Mouse (Mus musculus): ENCODE measurements around the gene Katnal1. TPM values are rescaled to one million over a fixed set of nuclear protein-coding genes. Genes with fewer than 3 reads are reported as not detected.

The Katnal1 gene
- polyA plus RNA-seq, 1 experiment: 2.4 TPM

- WGBS: 78% methylated on average over 9 of the region's 9 CpGs
- H3K4me1 ChIP-seq (ENCODE audit: control insufficient read depth, insufficient read depth, insufficient read length): peaks cover 7% of the 10 kb centered on the region; the same call in 1 of the 2 replicates
- no peak overlapping the region for H3K4me3 ChIP-seq (ENCODE audit: extremely low read depth, insufficient read depth, insufficient read length)
- no peak overlapping the region for H3K27ac ChIP-seq (ENCODE audit: insufficient read depth, low read length)
- no peaks in the 10 kb centered on the region for H3K36me3 ChIP-seq (ENCODE audit: control insufficient read depth, insufficient read depth, low read length)
- no peaks in the 10 kb centered on the region for H3K27me3 ChIP-seq (ENCODE audit: control insufficient read depth, insufficient read depth, low read length)
- no peak for TF ChIP-seq CTCF (IDR thresholded peaks at IDR 0.05; ENCODE audit: extremely low read depth, insufficient read depth, insufficient read length, insufficient replicate concordance)
- TF ChIP-seq POLR2A (IDR thresholded peaks at IDR 0.05; ENCODE audit: low read depth, low read length): no peak
- no peak for DNase-seq (ENCODE audit: low read depth in 1 of 2, low spot score in 2 of 2)
Measured at GRCm38 (mm10) chr5:148956091-148956490, 27.0 kb upstream of the Katnal1 start.

- WGBS: 88% methylated on average over 6 of the region's 6 CpGs
- TF ChIP-seq CTCF (IDR thresholded peaks at IDR 0.05; ENCODE audit: extremely low read depth, insufficient read depth, insufficient read length, insufficient replicate concordance) (no peak), POLR2A (IDR thresholded peaks at IDR 0.05; ENCODE audit: low read depth, low read length) (no peak)
- no peak overlapping the region for H3K27ac ChIP-seq (ENCODE audit: insufficient read depth, low read length)
- no peak overlapping the region for H3K4me3 ChIP-seq (ENCODE audit: extremely low read depth, insufficient read depth, insufficient read length)
- H3K36me3 ChIP-seq (ENCODE audit: control insufficient read depth, insufficient read depth, low read length): no peaks in the 10 kb centered on the region
- H3K4me1 ChIP-seq (ENCODE audit: control insufficient read depth, insufficient read depth, insufficient read length): peaks cover 7% of the 10 kb centered on the region; the same call in 1 of the 2 replicates
- no peak for DNase-seq (ENCODE audit: low read depth in 1 of 2, low spot score in 2 of 2)
- no peaks in the 10 kb centered on the region for H3K27me3 ChIP-seq (ENCODE audit: control insufficient read depth, insufficient read depth, low read length)
Measured at GRCm38 (mm10) chr5:148955575-148955974, 26.5 kb upstream of the Katnal1 start.

DNA sequence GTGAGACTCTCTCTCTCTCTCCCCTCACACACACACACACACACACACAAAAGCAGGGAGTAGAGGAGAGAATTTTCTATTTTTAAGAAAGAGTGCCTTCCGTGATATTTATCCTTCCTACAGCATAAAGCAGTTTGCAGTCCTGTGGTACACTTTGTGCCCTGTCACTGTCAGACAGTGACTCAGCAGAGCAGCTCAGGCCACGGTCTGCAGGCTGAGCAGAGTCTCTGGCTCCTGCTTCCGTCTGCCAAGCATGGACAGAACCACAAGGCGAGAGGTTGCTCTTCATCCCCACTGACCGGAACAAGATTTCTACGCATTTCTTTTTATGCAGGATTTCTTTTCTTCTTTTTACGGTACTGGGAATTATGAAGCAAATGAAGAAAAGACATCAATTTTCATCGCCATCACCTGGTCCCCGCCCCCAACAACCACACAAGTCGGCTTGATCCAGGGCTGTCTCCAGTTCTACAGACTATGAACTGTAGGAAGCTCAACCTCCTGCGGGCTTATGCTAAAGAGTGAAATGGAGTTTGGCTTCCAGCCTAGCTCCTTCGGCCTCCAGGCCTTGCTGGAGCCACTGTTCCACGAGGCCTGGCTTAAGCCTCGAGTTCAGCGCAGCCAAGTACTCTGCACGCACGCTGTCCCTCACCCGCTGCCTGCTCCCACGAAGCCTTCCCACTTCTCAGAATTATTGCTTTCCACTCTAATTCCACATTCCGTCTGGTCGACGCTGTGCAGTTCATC lies 25.4 kb upstream of the Katnal1 start:
- Histone ChIP-seq H3K4me3 (ENCODE audit: extremely low read depth, insufficient read depth, insufficient read length) (no peak overlapping the region), H3K27me3 (ENCODE audit: control insufficient read depth, insufficient read depth, low read length) (no peaks in the 10 kb centered on the region), H3K4me1 (ENCODE audit: control insufficient read depth, insufficient read depth, insufficient read length) (peaks cover 12% of the 10 kb centered on the region; the same call in 1 of the 2 replicates), H3K36me3 (ENCODE audit: control insufficient read depth, insufficient read depth, low read length) (no peaks in the 10 kb centered on the region), H3K27ac (ENCODE audit: insufficient read depth, low read length) (peak overlapping the region; percentile 11; the same call in 1 of the 2 replicates)
- TF ChIP-seq POLR2A (IDR thresholded peaks at IDR 0.05; ENCODE audit: low read depth, low read length): no peak
- no peak for TF ChIP-seq CTCF (IDR thresholded peaks at IDR 0.05; ENCODE audit: extremely low read depth, insufficient read depth, insufficient read length, insufficient replicate concordance)
- no peak for DNase-seq (ENCODE audit: low read depth in 1 of 2, low spot score in 2 of 2)
- WGBS: 76% methylated on average over 22 of the region's 22 CpGs

DNA sequence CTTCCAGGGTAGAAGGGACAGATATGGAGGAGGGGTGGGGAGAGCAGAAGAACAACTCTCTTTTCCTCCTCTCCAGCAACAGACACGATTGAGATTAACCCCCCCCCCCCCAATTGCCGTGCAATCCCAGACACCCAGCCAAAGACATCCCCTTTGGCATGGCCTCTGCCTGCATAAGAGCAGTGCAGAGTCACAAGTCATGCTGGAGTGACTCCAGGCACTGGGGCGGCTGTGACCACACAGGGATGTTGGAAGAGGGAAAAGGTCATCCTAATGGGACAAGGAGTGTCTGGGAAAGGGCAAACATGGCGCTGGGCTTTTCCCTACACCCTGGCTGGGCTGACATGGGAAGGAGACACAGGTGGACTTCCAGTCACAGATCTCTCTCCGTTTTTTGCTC lies 24.0 kb upstream of the Katnal1 start:
- no peaks in the 10 kb centered on the region for H3K36me3 ChIP-seq (ENCODE audit: control insufficient read depth, insufficient read depth, low read length)
- peaks cover 10% of the 10 kb centered on the region; the same call in 1 of the 2 replicates for H3K4me1 ChIP-seq (ENCODE audit: control insufficient read depth, insufficient read depth, insufficient read length)
- WGBS: 84% methylated on average over 5 of the region's 5 CpGs
- H3K27me3 ChIP-seq (ENCODE audit: control insufficient read depth, insufficient read depth, low read length): no peaks in the 10 kb centered on the region
- TF ChIP-seq POLR2A (IDR thresholded peaks at IDR 0.05; ENCODE audit: low read depth, low read length): no peak
- no peak for TF ChIP-seq CTCF (IDR thresholded peaks at IDR 0.05; ENCODE audit: extremely low read depth, insufficient read depth, insufficient read length, insufficient replicate concordance)
- no peak overlapping the region for H3K27ac ChIP-seq (ENCODE audit: insufficient read depth, low read length)
- no peak overlapping the region for H3K4me3 ChIP-seq (ENCODE audit: extremely low read depth, insufficient read depth, insufficient read length)
- no peak for DNase-seq (ENCODE audit: low read depth in 1 of 2, low spot score in 2 of 2)

DNA sequence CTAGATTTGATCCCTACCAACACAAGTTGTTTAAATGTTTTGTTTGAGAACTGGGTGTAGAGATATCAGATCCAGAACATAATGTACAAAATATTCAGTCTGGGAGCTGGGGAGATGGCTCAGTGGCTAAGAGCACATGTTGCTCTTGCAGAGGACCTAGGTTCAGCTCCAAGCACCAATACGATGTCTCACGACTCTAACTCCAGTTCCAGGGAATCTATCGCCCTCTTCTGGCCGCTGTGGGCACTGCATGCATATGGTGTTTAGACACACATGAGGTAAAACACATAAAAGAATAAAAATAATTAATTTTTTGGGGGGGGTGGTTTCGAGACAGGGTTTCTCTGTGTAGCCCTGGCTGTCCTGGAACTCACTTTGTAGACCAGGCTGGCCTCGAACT lies 23.3 kb upstream of the Katnal1 start:
- Histone ChIP-seq H3K27ac (ENCODE audit: insufficient read depth, low read length) (no peak overlapping the region), H3K36me3 (ENCODE audit: control insufficient read depth, insufficient read depth, low read length) (no peaks in the 10 kb centered on the region), H3K27me3 (ENCODE audit: control insufficient read depth, insufficient read depth, low read length) (no peaks in the 10 kb centered on the region), H3K4me3 (ENCODE audit: extremely low read depth, insufficient read depth, insufficient read length) (no peak overlapping the region), H3K4me1 (ENCODE audit: control insufficient read depth, insufficient read depth, insufficient read length) (peaks cover 10% of the 10 kb centered on the region; the same call in 1 of the 2 replicates)
- peak; percentile 42 to 48 for DNase-seq (ENCODE audit: low read depth in 1 of 2, low spot score in 2 of 2)
- 71% methylated on average over 6 of the region's 6 CpGs for WGBS
- TF ChIP-seq POLR2A (IDR thresholded peaks at IDR 0.05; ENCODE audit: low read depth, low read length) (no peak), CTCF (IDR thresholded peaks at IDR 0.05; ENCODE audit: extremely low read depth, insufficient read depth, insufficient read length, insufficient replicate concordance) (peak; percentile 63; the same call in 1 of the 2 replicates)

DNA sequence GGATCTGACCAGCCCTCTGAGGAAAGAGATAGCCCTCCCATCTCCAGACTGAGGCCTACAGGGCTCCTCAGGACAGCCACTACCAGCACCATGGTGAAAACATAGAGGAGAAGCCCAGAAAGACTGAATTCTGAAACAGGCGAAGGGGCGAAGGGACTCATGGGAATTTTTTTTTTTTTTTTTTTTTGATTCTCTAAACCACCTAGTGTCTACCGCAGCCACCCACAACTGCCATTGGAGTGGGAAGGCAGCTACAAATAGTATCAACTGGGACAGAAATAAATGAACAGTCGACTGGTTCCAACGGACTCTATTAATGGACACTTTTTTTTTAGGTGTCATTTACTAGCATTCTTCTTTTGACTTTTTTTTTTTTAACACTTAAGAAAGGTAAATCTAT lies 22.2 kb upstream of the Katnal1 start:
- 25% methylated on average over 5 of the region's 5 CpGs for WGBS

DNA sequence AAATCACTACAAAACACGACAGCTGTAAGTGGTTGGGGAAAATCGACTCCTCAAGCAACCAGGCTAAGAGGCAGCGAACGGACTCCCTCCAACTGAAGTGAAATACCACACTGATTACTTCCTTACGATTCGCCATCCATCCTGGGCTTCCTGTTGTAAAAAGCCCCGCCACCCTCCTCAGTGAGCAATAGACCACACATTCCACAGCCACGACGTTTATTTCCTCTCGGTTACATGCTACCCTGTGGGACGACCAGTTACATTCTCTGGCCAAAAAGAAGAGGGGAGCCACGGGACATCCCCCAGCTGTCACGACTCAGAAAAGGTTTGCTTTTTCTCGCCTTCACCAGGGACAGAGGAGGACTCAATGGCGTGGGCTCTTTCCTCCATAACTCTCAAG lies 20.9 kb upstream of the Katnal1 start:
- Histone ChIP-seq H3K27ac (ENCODE audit: insufficient read depth, low read length) (no peak overlapping the region), H3K4me1 (ENCODE audit: control insufficient read depth, insufficient read depth, insufficient read length) (peaks cover 7% of the 10 kb centered on the region; the same call in 1 of the 2 replicates), H3K36me3 (ENCODE audit: control insufficient read depth, insufficient read depth, low read length) (no peaks in the 10 kb centered on the region), H3K27me3 (ENCODE audit: control insufficient read depth, insufficient read depth, low read length) (no peaks in the 10 kb centered on the region), H3K4me3 (ENCODE audit: extremely low read depth, insufficient read depth, insufficient read length) (no peak overlapping the region)
- no peak for TF ChIP-seq CTCF (IDR thresholded peaks at IDR 0.05; ENCODE audit: extremely low read depth, insufficient read depth, insufficient read length, insufficient replicate concordance)
- no peak for TF ChIP-seq POLR2A (IDR thresholded peaks at IDR 0.05; ENCODE audit: low read depth, low read length)
- 13% methylated on average over 15 of the region's 15 CpGs for WGBS
- no peak for DNase-seq (ENCODE audit: low read depth in 1 of 2, low spot score in 2 of 2)

More for the DNA sequence above, 22.2 kb upstream of the Katnal1 start:
- no peak for TF ChIP-seq POLR2A (IDR thresholded peaks at IDR 0.05; ENCODE audit: low read depth, low read length)
- TF ChIP-seq CTCF (IDR thresholded peaks at IDR 0.05; ENCODE audit: extremely low read depth, insufficient read depth, insufficient read length, insufficient replicate concordance): no peak
- no peak overlapping the region for H3K4me3 ChIP-seq (ENCODE audit: extremely low read depth, insufficient read depth, insufficient read length)
- no peaks in the 10 kb centered on the region for H3K27me3 ChIP-seq (ENCODE audit: control insufficient read depth, insufficient read depth, low read length)
- no peak overlapping the region for H3K27ac ChIP-seq (ENCODE audit: insufficient read depth, low read length)
- DNase-seq (ENCODE audit: low read depth in 1 of 2, low spot score in 2 of 2): no peak
- H3K4me1 ChIP-seq (ENCODE audit: control insufficient read depth, insufficient read depth, insufficient read length): peaks cover 7% of the 10 kb centered on the region; the same call in 1 of the 2 replicates
- no peaks in the 10 kb centered on the region for H3K36me3 ChIP-seq (ENCODE audit: control insufficient read depth, insufficient read depth, low read length)

All from spleen, adult 2 months (tissue).